Mouse (Mus musculus): ENCODE measurements at regions not wholly inside any gene's neighbourhood (a gene's known extent, or its start where the extent isn't known, plus 50 kb on each side); places are given as distances from the start of the nearest gene placed in this dataset.

DNA sequence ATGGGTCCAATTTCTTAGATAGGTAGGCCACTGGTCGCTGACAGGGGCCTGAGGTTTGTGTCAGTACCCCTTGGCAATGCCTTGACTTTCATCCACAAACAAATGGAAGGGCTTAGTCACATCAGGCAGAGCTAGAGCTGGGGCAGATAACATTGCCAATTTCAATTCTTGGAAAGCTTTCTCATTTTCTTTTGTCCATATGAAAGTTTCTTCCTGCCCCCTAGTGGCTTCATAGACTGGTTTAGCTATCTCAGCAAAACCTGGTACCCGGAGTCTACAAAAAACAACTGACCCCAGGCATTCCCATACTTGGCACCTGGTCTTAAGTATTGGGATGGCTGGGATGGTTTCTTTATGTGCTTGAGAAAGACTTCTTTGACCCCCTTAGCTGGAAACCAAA is 161.4 kb upstream of the Thpo start:
- TF ChIP-seq CTCF (IDR thresholded peaks at IDR 0.05; ENCODE audit: control insufficient read depth, insufficient read depth, low read length) (no peak), POLR2A (IDR thresholded peaks at IDR 0.05; ENCODE audit: borderline replicate concordance, control insufficient read depth, low read depth, low read length) (no peak)

All from bone marrow, adult 2 months (tissue).